Mouse (Mus musculus): ENCODE measurements around the gene Msrb3. TPM values are rescaled to one million over a fixed set of nuclear protein-coding genes. Genes with fewer than 3 reads are reported as not detected.

The Msrb3 gene
- polyA plus RNA-seq (2014; fragmentation: Nextera tagmentation; extraction: Ambion mirVana): 6.1 and 8.2 TPM in 2 replicates

GRCm38 (mm10) chr10:120898785-120899762 lies at the start of gene Msrb3:
Gene Msrb3 (minus strand): TSS chr10:120899101.
- peak; percentile 91 for DNase-seq (ENCODE audit: low spot score)
- H3K27me3 ChIP-seq (ENCODE audit: control insufficient read depth, insufficient read depth, low read length): peaks cover 3% of the 10 kb centered on the region; the same call in 1 of the 2 replicates
- ATAC-seq (replicated peaks; ENCODE audit: low FRiP score): peak; percentile 81
- peak within 1 kb of the TSS; percentile 95 for H3K4me2 ChIP-seq (ENCODE audit: low read depth, low read length, severe bottlenecking)
- peaks cover 2% of the 10 kb centered on the region; the same call in 1 of the 2 replicates for H3K4me1 ChIP-seq (replicated peaks; ENCODE audit: control insufficient read depth, insufficient read depth, low read length)
- 3% methylated on average over 62 of the region's 64 CpGs for WGBS
- peak within 1 kb of the TSS; percentile 63 for H3K4me3 ChIP-seq (ENCODE audit: low read depth, low read length)
- H3K9ac ChIP-seq (ENCODE audit: low read length): peak within 1 kb of the TSS; percentile 65
- H3K27ac ChIP-seq (ENCODE audit: low read depth, low read length): no peak within 1 kb of the TSS
- no peaks in the 10 kb centered on the region for H3K9me3 ChIP-seq (ENCODE audit: control insufficient read depth, low read length)
- H3K36me3 ChIP-seq (ENCODE audit: control insufficient read depth, insufficient read depth, low read length): no peaks in the 10 kb centered on the region

GRCm38 (mm10) chr10:120948461-120948860 lies 49.6 kb upstream of the Msrb3 start:
- Histone ChIP-seq H3K4me2 (ENCODE audit: low read depth, low read length, severe bottlenecking) (no peak overlapping the region), H3K4me3 (ENCODE audit: low read depth, low read length) (no peak overlapping the region), H3K4me1 (replicated peaks; ENCODE audit: control insufficient read depth, insufficient read depth, low read length) (no peaks in the 10 kb centered on the region), H3K9me3 (ENCODE audit: control insufficient read depth, low read length) (no peaks in the 10 kb centered on the region), H3K27ac (ENCODE audit: low read depth, low read length) (no peak overlapping the region), H3K9ac (ENCODE audit: low read length) (no peak overlapping the region), H3K36me3 (ENCODE audit: control insufficient read depth, insufficient read depth, low read length) (no peaks in the 10 kb centered on the region), H3K27me3 (ENCODE audit: control insufficient read depth, insufficient read depth, low read length) (no peaks in the 10 kb centered on the region)
- ATAC-seq (replicated peaks; ENCODE audit: low FRiP score) (no peak), DNase-seq (ENCODE audit: low spot score) (no peak)
- 87% methylated on average over 2 of the region's 2 CpGs for WGBS

GRCm38 (mm10) chr10:120947842-120948241 lies 48.9 kb upstream of the Msrb3 start:
- no peak overlapping the region for H3K4me2 ChIP-seq (ENCODE audit: low read depth, low read length, severe bottlenecking)
- no peak for DNase-seq (ENCODE audit: low spot score)
- H3K9ac ChIP-seq (ENCODE audit: low read length): no peak overlapping the region
- H3K4me1 ChIP-seq (replicated peaks; ENCODE audit: control insufficient read depth, insufficient read depth, low read length): no peaks in the 10 kb centered on the region
- no peak for ATAC-seq (replicated peaks; ENCODE audit: low FRiP score)
- 93% methylated on average over 2 of the region's 2 CpGs for WGBS
- H3K36me3 ChIP-seq (ENCODE audit: control insufficient read depth, insufficient read depth, low read length): no peaks in the 10 kb centered on the region
- no peaks in the 10 kb centered on the region for H3K9me3 ChIP-seq (ENCODE audit: control insufficient read depth, low read length)
- H3K4me3 ChIP-seq (ENCODE audit: low read depth, low read length): no peak overlapping the region
- no peaks in the 10 kb centered on the region for H3K27me3 ChIP-seq (ENCODE audit: control insufficient read depth, insufficient read depth, low read length)
- no peak overlapping the region for H3K27ac ChIP-seq (ENCODE audit: low read depth, low read length)

GRCm38 (mm10) chr10:120946847-120947246 lies 47.9 kb upstream of the Msrb3 start:
- H3K9ac ChIP-seq (ENCODE audit: low read length): no peak overlapping the region
- H3K9me3 ChIP-seq (ENCODE audit: control insufficient read depth, low read length): no peaks in the 10 kb centered on the region
- H3K27me3 ChIP-seq (ENCODE audit: control insufficient read depth, insufficient read depth, low read length): no peaks in the 10 kb centered on the region
- no peak overlapping the region for H3K4me2 ChIP-seq (ENCODE audit: low read depth, low read length, severe bottlenecking)
- H3K4me3 ChIP-seq (ENCODE audit: low read depth, low read length): no peak overlapping the region
- H3K4me1 ChIP-seq (replicated peaks; ENCODE audit: control insufficient read depth, insufficient read depth, low read length): no peaks in the 10 kb centered on the region
- H3K36me3 ChIP-seq (ENCODE audit: control insufficient read depth, insufficient read depth, low read length): no peaks in the 10 kb centered on the region
- no peak for ATAC-seq (replicated peaks; ENCODE audit: low FRiP score)
- DNase-seq (ENCODE audit: low spot score): no peak
- 88% methylated on average over 5 of the region's 5 CpGs for WGBS
- no peak overlapping the region for H3K27ac ChIP-seq (ENCODE audit: low read depth, low read length)

GRCm38 (mm10) chr10:120938904-120939208 lies 40.0 kb upstream of the Msrb3 start:
- WGBS: 85% methylated on average over 2 of the region's 2 CpGs
- Histone ChIP-seq H3K27me3 (ENCODE audit: control insufficient read depth, insufficient read depth, low read length) (no peaks in the 10 kb centered on the region), H3K9ac (ENCODE audit: low read length) (no peak overlapping the region)

GRCm38 (mm10) chr10:120938077-120938903 lies 39.4 kb upstream of the Msrb3 start:
- ATAC-seq (replicated peaks; ENCODE audit: low FRiP score) (no peak), DNase-seq (ENCODE audit: low spot score) (no peak)
- Histone ChIP-seq H3K36me3 (ENCODE audit: control insufficient read depth, insufficient read depth, low read length) (no peaks in the 10 kb centered on the region; the same call in 1 of the 2 replicates), H3K4me1 (replicated peaks; ENCODE audit: control insufficient read depth, insufficient read depth, low read length) (no peaks in the 10 kb centered on the region), H3K4me3 (ENCODE audit: low read depth, low read length) (no peak overlapping the region), H3K9ac (ENCODE audit: low read length) (no peak overlapping the region), H3K27ac (ENCODE audit: low read depth, low read length) (no peak overlapping the region), H3K4me2 (ENCODE audit: low read depth, low read length, severe bottlenecking) (no peak overlapping the region), H3K9me3 (ENCODE audit: control insufficient read depth, low read length) (no peaks in the 10 kb centered on the region), H3K27me3 (ENCODE audit: control insufficient read depth, insufficient read depth, low read length) (no peaks in the 10 kb centered on the region)
- 56% methylated on average over 19 of the region's 19 CpGs for WGBS

More at GRCm38 (mm10) chr10:120938904-120939208, 40.0 kb upstream of the Msrb3 start:
- no peak for DNase-seq (ENCODE audit: low spot score)
- ATAC-seq (replicated peaks; ENCODE audit: low FRiP score): no peak
- no peak overlapping the region for H3K4me3 ChIP-seq (ENCODE audit: low read depth, low read length)
- H3K4me1 ChIP-seq (replicated peaks; ENCODE audit: control insufficient read depth, insufficient read depth, low read length): no peaks in the 10 kb centered on the region
- H3K4me2 ChIP-seq (ENCODE audit: low read depth, low read length, severe bottlenecking): no peak overlapping the region
- no peaks in the 10 kb centered on the region for H3K9me3 ChIP-seq (ENCODE audit: control insufficient read depth, low read length)
- no peaks in the 10 kb centered on the region; the same call in 1 of the 2 replicates for H3K36me3 ChIP-seq (ENCODE audit: control insufficient read depth, insufficient read depth, low read length)
- no peak overlapping the region for H3K27ac ChIP-seq (ENCODE audit: low read depth, low read length)

GRCm38 (mm10) chr10:120929536-120929935 lies 30.6 kb upstream of the Msrb3 start:
- no peak for DNase-seq (ENCODE audit: low spot score)
- ATAC-seq (replicated peaks; ENCODE audit: low FRiP score): no peak
- Histone ChIP-seq H3K9me3 (ENCODE audit: control insufficient read depth, low read length) (no peaks in the 10 kb centered on the region), H3K27me3 (ENCODE audit: control insufficient read depth, insufficient read depth, low read length) (no peaks in the 10 kb centered on the region), H3K4me1 (replicated peaks; ENCODE audit: control insufficient read depth, insufficient read depth, low read length) (no peaks in the 10 kb centered on the region), H3K36me3 (ENCODE audit: control insufficient read depth, insufficient read depth, low read length) (no peaks in the 10 kb centered on the region; the same call in 1 of the 2 replicates), H3K4me2 (ENCODE audit: low read depth, low read length, severe bottlenecking) (no peak overlapping the region), H3K27ac (ENCODE audit: low read depth, low read length) (no peak overlapping the region), H3K4me3 (ENCODE audit: low read depth, low read length) (no peak overlapping the region), H3K9ac (ENCODE audit: low read length) (no peak overlapping the region)
- WGBS: 69% methylated on average over 7 of the region's 7 CpGs

- no peaks in the 10 kb centered on the region; the same call in 1 of the 2 replicates for H3K36me3 ChIP-seq (ENCODE audit: control insufficient read depth, insufficient read depth, low read length)
- no peak for DNase-seq (ENCODE audit: low spot score)
- no peaks in the 10 kb centered on the region for H3K27me3 ChIP-seq (ENCODE audit: control insufficient read depth, insufficient read depth, low read length)
- H3K4me1 ChIP-seq (replicated peaks; ENCODE audit: control insufficient read depth, insufficient read depth, low read length): no peaks in the 10 kb centered on the region
- no peak overlapping the region for H3K27ac ChIP-seq (ENCODE audit: low read depth, low read length)
- H3K4me2 ChIP-seq (ENCODE audit: low read depth, low read length, severe bottlenecking): no peak overlapping the region
- H3K4me3 ChIP-seq (ENCODE audit: low read depth, low read length): no peak overlapping the region
- WGBS: 87% methylated on average over 5 of the region's 5 CpGs
- ATAC-seq (replicated peaks; ENCODE audit: low FRiP score): no peak
- H3K9ac ChIP-seq (ENCODE audit: low read length): no peak overlapping the region
- H3K9me3 ChIP-seq (ENCODE audit: control insufficient read depth, low read length): no peaks in the 10 kb centered on the region
Observed at GRCm38 (mm10) chr10:120928183-120928582, 29.3 kb upstream of the Msrb3 start.
